Mouse (Mus musculus): ENCODE results near the gene Saal1. TPM values are rescaled to one million over a fixed set of nuclear protein-coding genes. Genes with fewer than 3 reads are reported as not detected.

Gene Saal1
- polyA plus RNA-seq (2021; fragmentation: Nextera tagmentation) = 8.4 and 12.0 TPM in 2 replicates
- long read RNA-seq, experiment 1, full-length matches to known transcripts = 64 of 83 reads
- long read RNA-seq, experiment 1, partial matches to known transcripts = 3 of 83 reads
- long read RNA-seq, experiment 1, other reads (novel, unspliced or antisense) = 16 of 83 reads
- long read RNA-seq, experiment 2, full-length matches to known transcripts = 19 of 24 reads
- long read RNA-seq, experiment 2, partial matches to known transcripts = 2 of 24 reads
- long read RNA-seq, experiment 2, other reads (novel, unspliced or antisense) = 3 of 24 reads

DNA sequence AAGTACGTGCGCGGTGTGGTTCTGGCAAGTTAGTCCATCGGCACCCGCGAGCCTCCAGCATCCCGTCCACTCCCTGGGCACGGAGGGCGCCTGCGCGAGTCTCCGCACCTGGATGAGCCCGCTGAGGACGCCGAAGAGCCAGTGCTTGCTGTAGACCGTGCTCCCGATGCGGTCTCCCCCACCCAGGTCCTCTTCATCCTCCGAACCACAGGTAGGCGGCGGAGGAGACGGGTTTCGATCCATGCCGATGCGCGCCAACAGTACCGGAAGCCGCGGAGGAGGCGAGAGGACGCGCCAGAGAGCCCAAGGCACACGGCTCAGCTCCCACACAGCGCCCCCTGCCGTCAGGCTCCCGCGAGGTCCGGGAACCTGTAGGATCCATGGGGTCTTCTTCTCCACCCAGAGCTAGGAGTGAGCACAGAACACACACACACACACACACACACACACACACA lies at the start of gene Saal1:
Saal1 (minus strand) TSS at position 291 of the 455 bp plus-strand sequence.

DNA sequence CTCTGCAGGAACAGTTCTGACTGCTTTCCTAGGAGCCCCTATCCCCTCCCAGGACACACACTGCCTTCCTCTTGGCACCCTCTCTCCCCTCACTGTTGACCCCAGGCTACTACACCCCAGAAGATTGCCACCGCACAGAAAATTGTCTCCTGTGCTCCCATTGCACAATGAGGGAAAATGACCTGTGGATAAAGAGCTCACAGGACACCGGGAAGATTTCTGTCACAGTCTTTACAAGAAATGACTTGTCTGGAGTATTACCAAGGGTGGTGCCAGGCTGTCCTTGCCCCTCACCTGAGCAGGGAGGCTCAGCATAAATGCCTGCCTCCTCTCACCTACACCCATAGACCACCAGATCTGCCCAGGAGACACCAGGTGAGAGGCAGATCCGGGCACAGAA lies 41.0 kb upstream of the Saal1 start, which contains the start of gene Saa2:
Saa2 (plus strand) TSS at position 301 of the 400 bp plus-strand sequence.

DNA sequence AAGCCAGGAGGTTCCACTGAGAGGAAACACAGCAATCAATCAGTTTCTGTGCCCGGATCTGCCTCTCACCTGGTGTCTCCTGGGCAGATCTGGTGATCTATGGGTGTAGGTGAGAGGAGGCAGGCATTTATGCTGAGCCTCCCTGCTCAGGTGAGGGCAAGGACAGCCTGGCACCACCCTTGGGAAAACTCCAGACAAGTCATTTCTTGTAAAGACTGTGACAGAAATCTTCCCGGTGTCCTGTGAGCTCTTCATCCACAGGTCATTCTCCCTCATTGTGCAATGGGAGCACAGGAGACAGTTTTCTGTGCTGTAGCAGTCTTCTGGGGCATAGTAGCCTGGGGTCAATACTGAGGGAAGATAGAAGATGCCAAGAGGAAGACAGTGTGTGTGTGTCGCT lies 32.4 kb upstream of the Saal1 start, which contains the start of gene Saa1:
Saa1 (minus strand) TSS at position 101 of the 400 bp plus-strand sequence.

DNA sequence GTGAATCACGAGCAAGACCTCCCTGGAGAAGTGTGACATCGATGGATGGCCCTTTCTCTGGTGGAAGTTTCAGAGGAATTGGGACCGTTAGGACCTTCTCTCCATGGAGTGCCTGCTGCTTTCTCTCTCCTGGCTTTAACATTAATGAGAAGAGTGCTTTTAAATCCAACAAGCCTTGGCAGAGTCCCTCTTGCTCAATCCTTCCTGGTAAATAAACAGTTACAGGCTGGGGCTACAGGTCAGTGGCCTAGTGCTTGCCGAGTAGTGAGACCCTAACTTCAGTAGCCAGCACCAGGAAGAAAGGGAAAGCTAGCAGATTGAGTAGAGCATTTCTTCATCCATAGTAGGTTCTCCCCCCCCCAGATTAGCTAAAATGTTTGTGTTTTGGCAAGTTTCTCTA lies 22.0 kb upstream of the Saal1 start, which contains the start of gene Saa4:
Saa4 (minus strand) TSS at position 146 of the 400 bp plus-strand sequence.

DNA sequence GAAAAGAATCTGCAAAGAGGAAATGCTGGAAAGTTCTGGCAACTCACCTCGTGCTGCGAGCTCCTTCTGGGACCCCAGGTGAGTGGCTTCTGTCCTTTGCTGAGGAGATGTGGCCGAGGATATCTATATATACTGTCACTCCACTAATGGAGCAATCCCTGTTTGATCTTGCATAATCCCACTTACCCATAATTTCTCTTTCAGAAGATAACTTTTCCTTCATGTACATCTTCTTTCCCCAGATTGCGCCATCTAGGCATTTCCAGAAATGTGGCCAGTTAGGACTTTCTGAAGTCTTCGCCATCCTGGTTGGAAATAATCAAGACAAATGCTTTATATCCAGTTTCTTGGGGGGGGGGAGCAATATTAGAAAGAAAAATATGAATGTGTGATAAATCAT lies 5.1 kb upstream of the Saal1 start, which contains the start of gene Saa3:
Saa3 (minus strand) TSS at position 101 of the 400 bp plus-strand sequence.

DNA sequence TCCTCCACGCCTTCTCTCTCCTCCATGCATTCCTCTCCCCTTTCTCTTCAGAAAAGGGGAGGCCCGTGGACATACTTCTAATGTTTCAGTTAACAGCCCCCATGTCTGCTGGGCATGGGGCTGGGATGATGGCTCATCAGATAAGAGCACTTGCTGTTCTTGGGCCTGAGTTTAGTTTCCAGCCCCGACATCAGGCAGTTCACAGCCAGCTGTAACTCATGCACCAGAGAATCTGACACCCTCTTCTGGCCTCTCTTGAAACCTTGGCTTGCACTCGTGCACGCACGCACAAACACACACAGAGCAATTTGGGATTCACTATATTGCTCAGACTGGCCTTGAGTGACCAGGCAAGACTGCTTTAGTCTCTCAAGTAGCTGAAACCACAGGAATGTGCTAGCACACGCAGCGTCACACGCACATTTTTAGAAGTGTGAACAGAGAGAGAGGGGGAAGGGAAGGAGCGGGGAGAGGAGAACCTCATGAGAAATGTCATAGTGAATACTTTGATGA lies 38.3 kb downstream of the Saal1 start, which contains the start of gene Tph1:
Tph1 (minus strand) TSS at position 378 of the 513 bp plus-strand sequence.

DNA sequence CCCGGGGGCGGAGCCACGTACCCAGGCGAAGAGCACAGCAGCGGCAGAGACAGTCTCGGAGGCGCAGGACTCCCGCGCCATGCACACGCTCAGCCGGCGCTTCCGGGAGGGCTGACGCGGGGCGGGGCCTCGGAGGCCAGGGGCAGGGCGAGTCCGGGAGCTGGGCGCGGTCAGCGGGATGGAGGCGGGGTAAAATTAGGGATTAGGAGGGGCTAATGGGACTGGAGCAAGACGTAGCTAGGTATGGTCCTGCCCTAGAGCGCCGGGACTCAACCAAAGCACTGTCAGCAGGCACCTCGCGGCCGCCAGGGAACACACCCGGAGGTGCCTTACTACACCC lies 70.8 kb downstream of the Saal1 start, which contains the start of gene Sergef:
Sergef (minus strand) TSS at position 116 of the 340 bp plus-strand sequence.

Other genes starting within 250 kb of the Saal1 start
- 33.0 and 44.7 TPM in 2 replicates for gene Sergef, start 70.9 kb downstream of the Saal1 start, polyA plus RNA-seq (2021; fragmentation: Nextera tagmentation)
- gene Tph1, start 38.1 kb downstream of the Saal1 start, polyA plus RNA-seq (2021; fragmentation: Nextera tagmentation) = 0.19 and 0.37 TPM in 2 replicates
- gene Saa3, start 5.0 kb upstream of the Saal1 start, polyA plus RNA-seq (2021; fragmentation: Nextera tagmentation) = not detected in 2 replicates
- gene Saa4, start 21.9 kb upstream of the Saal1 start, polyA plus RNA-seq (2021; fragmentation: Nextera tagmentation) = not detected in 2 replicates
- gene Saa1, start 32.3 kb upstream of the Saal1 start, polyA plus RNA-seq (2021; fragmentation: Nextera tagmentation) = 0.13 TPM in 1 of 2 replicates, not detected in the other
- not detected in 2 replicates for gene Saa2, start 41.1 kb upstream of the Saal1 start, polyA plus RNA-seq (2021; fragmentation: Nextera tagmentation)
- gene Hps5, start 85.4 kb upstream of the Saal1 start, polyA plus RNA-seq (2021; fragmentation: Nextera tagmentation) = 3.5 and 3.7 TPM in 2 replicates
- gene Gtf2h1, start 85.4 kb upstream of the Saal1 start, polyA plus RNA-seq (2021; fragmentation: Nextera tagmentation) = 18.6 and 21.7 TPM in 2 replicates
- 853 and 1,022 TPM in 2 replicates for gene Ldha, start 130.8 kb upstream of the Saal1 start, polyA plus RNA-seq (2021; fragmentation: Nextera tagmentation)
- 0.18 TPM in 1 of 2 replicates, not detected in the other for gene Ldhc, start 150.5 kb upstream of the Saal1 start, polyA plus RNA-seq (2021; fragmentation: Nextera tagmentation)
- 241 and 242 TPM in 2 replicates for gene Tsg101, start 209.3 kb upstream of the Saal1 start, polyA plus RNA-seq (2021; fragmentation: Nextera tagmentation)
- 3.5 and 3.9 TPM in 2 replicates for gene Uevld, start 247.8 kb upstream of the Saal1 start, polyA plus RNA-seq (2021; fragmentation: Nextera tagmentation)

Measured in left cerebral cortex, adult 6 months (tissue).